Mouse (Mus musculus) liver, postnatal 0 days (tissue): ENCODE measurements around the gene Zscan2.

Experiments used
- CTCF ChIP-seq: sonication (generic); IDR thresholded peaks from 2 replicates; pipeline ENCODE4 v1.5.1; 2016; ENCODE audit warnings: antibody characterized with exemption, low read depth
- EP300 ChIP-seq: IDR thresholded peaks from 2 replicates; pipeline ENCODE4 v1.6.1; 2016; ENCODE audit warnings: antibody characterized with exemption, low read depth, mild to moderate bottlenecking

DNA sequence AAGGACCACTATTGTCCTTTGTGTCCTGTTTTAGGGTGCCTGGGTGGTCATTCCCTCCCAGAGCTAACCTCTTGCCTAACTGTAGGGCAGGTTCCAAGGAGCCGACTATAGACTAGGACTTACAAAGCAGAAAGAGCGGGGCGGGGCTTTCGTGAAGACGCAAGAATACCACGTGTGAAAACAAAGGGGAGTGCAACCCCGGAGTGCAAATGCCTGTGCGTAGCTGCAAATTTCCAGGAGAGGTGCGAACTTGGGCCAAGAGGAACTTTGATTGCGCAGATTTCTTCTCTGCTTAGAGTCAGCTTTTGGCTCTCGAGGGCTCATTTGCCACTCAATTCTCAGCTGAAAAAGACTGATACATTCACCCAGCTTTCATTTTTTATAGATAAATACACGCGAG is 493 bp upstream of the Zscan2 start:
- TF ChIP-seq CTCF: no peak
- no peak for TF ChIP-seq EP300
